Mouse (Mus musculus) Muller cell, postnatal 12 days (primary cell): Measurements from ENCODE around the gene Carmil1.

Source experiments
- DNase-seq: peaks from one replicate; pipeline ENCODE4 v3.0.0-alpha.2; 2015; ENCODE audit errors: inconsistent ontology term

The Carmil1 gene

GRCm38 (mm10) chr13:24260751-24261591 lies 19.6 kb downstream of the Carmil1 start:
- no peak for DNase-seq

GRCm38 (mm10) chr13:24257809-24258208 lies 22.8 kb downstream of the Carmil1 start:
- DNase-seq, result no peak

GRCm38 (mm10) chr13:24253989-24254388 lies 26.6 kb downstream of the Carmil1 start:
- DNase-seq, result no peak

- no peak for DNase-seq
Observed at GRCm38 (mm10) chr13:24253551-24253950, 27.0 kb downstream of the Carmil1 start.

GRCm38 (mm10) chr13:24251236-24251635 lies 29.4 kb downstream of the Carmil1 start:
- DNase-seq, result no peak

- no peak for DNase-seq
Observed at GRCm38 (mm10) chr13:24247928-24248327, 32.7 kb downstream of the Carmil1 start.

GRCm38 (mm10) chr13:24247441-24247840 lies 33.2 kb downstream of the Carmil1 start:
- peak; percentile 59 for DNase-seq

- DNase-seq, result no peak
Observed at GRCm38 (mm10) chr13:24246266-24246665, 34.3 kb downstream of the Carmil1 start.

- no peak for DNase-seq
Observed at GRCm38 (mm10) chr13:24244613-24245012, 36.0 kb downstream of the Carmil1 start.

- no peak for DNase-seq
Observed at GRCm38 (mm10) chr13:24243964-24244363, 36.6 kb downstream of the Carmil1 start.

- peak; percentile 22 for DNase-seq
Observed at GRCm38 (mm10) chr13:24242429-24243106, 38.0 kb downstream of the Carmil1 start.

- DNase-seq, result no peak
Observed at GRCm38 (mm10) chr13:24241201-24241600, 39.4 kb downstream of the Carmil1 start.

- no peak for DNase-seq
Observed at GRCm38 (mm10) chr13:24240430-24240829, 40.2 kb downstream of the Carmil1 start.

GRCm38 (mm10) chr13:24238456-24239120 lies 42.0 kb downstream of the Carmil1 start:
- DNase-seq, result no peak

GRCm38 (mm10) chr13:24236736-24237135 lies 43.9 kb downstream of the Carmil1 start:
- DNase-seq, result no peak

- no peak for DNase-seq
Observed at GRCm38 (mm10) chr13:24232750-24233149, 47.8 kb downstream of the Carmil1 start.

GRCm38 (mm10) chr13:24231746-24232483 lies 48.7 kb downstream of the Carmil1 start:
- no peak for DNase-seq

- no peak for DNase-seq
Observed at GRCm38 (mm10) chr13:24231146-24231545, 49.4 kb downstream of the Carmil1 start.

- no peak for DNase-seq
Observed at GRCm38 (mm10) chr13:24230541-24231095, 50.0 kb downstream of the Carmil1 start.

GRCm38 (mm10) chr13:24223425-24224201 lies 57.0 kb downstream of the Carmil1 start:
- peak; percentile 33 for DNase-seq
